Mouse (Mus musculus) ES-E14 (cell line): ENCODE measurements around the gene Map2k5. TPM values are rescaled to one million over a fixed set of nuclear protein-coding genes. Genes with fewer than 3 reads are reported as not detected.

Experiments
- DNase-seq: peaks from one replicate; pipeline ENCODE4 v3.0.0-alpha.2; 2013; ENCODE audit warnings: low read depth, low spot score
- H3K27ac ChIP-seq: 2 replicates; pipeline ENCODE4 v1.5.1; 2012; ENCODE audit warnings: low read depth, mild to moderate bottlenecking, low read length, moderate library complexity, mixed read lengths; ENCODE audit not compliant: poor library complexity, insufficient read depth, severe bottlenecking
- H3K36me3 ChIP-seq: 2 replicates; pipeline ENCODE4 v1.6.1; 2012; ENCODE audit warnings: mild to moderate bottlenecking, low read length, moderate library complexity, mixed read lengths; ENCODE audit not compliant: control insufficient read depth, poor library complexity, insufficient read depth, severe bottlenecking
- H3K4me1 ChIP-seq, 2 experiments: fragments of 150-350 bp in 1 of 2; sonication (generic) in 1 of 2; 2 replicates each; pipeline ENCODE4 v1.6.1; 2012; ENCODE audit warnings: low read length in 2 of 2, mild to moderate bottlenecking in 1 of 2, mixed read lengths in 1 of 2; ENCODE audit not compliant: control insufficient read depth in 2 of 2, insufficient read depth in 2 of 2, poor library complexity in 1 of 2
- H3K4me3 ChIP-seq, 2 experiments: fragments of 150-350 bp in 1 of 2; sonication (generic) in 1 of 2; 2 replicates each; pipeline ENCODE4 v1.5.1; 2012; ENCODE audit warnings: low read length in 2 of 2, low read depth in 1 of 2, mild to moderate bottlenecking in 1 of 2, mixed read lengths in 1 of 2; ENCODE audit not compliant: insufficient read depth in 1 of 2, poor library complexity in 1 of 2, severe bottlenecking in 1 of 2
- H3K9ac ChIP-seq: 2 replicates; pipeline ENCODE4 v1.6.1; 2012; ENCODE audit warnings: low read depth, mild to moderate bottlenecking, low read length, mixed read lengths; ENCODE audit not compliant: poor library complexity, insufficient read depth, severe bottlenecking
- H3K9me3 ChIP-seq: fragments of 150-350 bp; sonication (generic); 2 replicates; pipeline ENCODE4 v1.6.1; 2012; ENCODE audit warnings: low read depth, mild to moderate bottlenecking, low read length; ENCODE audit not compliant: control insufficient read depth, insufficient read depth
- CHD2 ChIP-seq: IDR thresholded peaks from 2 replicates; pipeline ENCODE4 v1.6.1; 2014; ENCODE audit warnings: mild to moderate bottlenecking, low read depth, low read length, inconsistent platforms
- HCFC1 ChIP-seq: IDR thresholded peaks from 2 replicates; pipeline ENCODE4 v1.6.1; 2012; ENCODE audit warnings: low read length, inconsistent platforms, borderline replicate concordance; ENCODE audit not compliant: insufficient read depth
- MAFK ChIP-seq: IDR thresholded peaks from 2 replicates; pipeline ENCODE4 v1.6.1; 2014; ENCODE audit warnings: mild to moderate bottlenecking, low read depth, low read length, inconsistent platforms; ENCODE audit not compliant: insufficient read depth
- ZC3H11A ChIP-seq: IDR thresholded peaks from 2 replicates; pipeline ENCODE4 v1.6.1; 2012; ENCODE audit warnings: low read depth, mild to moderate bottlenecking, inconsistent platforms, low read length, borderline replicate concordance
- ZNF384 ChIP-seq: IDR thresholded peaks from 2 replicates; pipeline ENCODE4 v1.6.1; 2012; ENCODE audit warnings: low read depth, low read length, inconsistent platforms
- in situ Hi-C, 2 experiments: fragments of 600-800 bp; cut with MboI; formaldehyde crosslinking; loops; one replicate each; pipeline ENCODE4 v1.15.1; 2025; ENCODE audit warnings: low sequenced_read_pairs in 2 of 2, inconsistent platforms in 1 of 2; ENCODE audit not compliant: unreplicated experiment in 2 of 2
- total RNA-seq: library from RNA; depleted of rRNA; stranded (reverse); fragments of 300-350 nt; gene quantifications from 2 replicates; pipeline ENCODE4 v1.2.3, GENCODE M21; 2012

Map2k5 gene
- total RNA-seq, 1 experiment, result 8.3 TPM

GRCm38 (mm10) chr9:63171951-63172350 lies 205.8 kb downstream of the Map2k5 start:
- Histone ChIP-seq H3K27ac (no peak overlapping the region), H3K4me3 (no peak overlapping the region), H3K4me1 (no peaks in the 10 kb centered on the region), H3K36me3 (no peaks in the 10 kb centered on the region), H3K9ac (no peak overlapping the region), H3K9me3 (no peaks in the 10 kb centered on the region)
- no peak for DNase-seq
- TF ChIP-seq ZNF384, result no peak
- TF ChIP-seq HCFC1, result no peak
- TF ChIP-seq ZC3H11A, result no peak
- no peak for TF ChIP-seq CHD2
- TF ChIP-seq MAFK, result no peak
- in situ Hi-C loops, result no loop called here

GRCm38 (mm10) chr9:63169127-63169526 lies 208.6 kb downstream of the Map2k5 start:
- Histone ChIP-seq H3K4me1 (no peaks in the 10 kb centered on the region; a peak in 1 of 4 replicates), H3K9ac (no peak overlapping the region), H3K36me3 (no peaks in the 10 kb centered on the region), H3K27ac (no peak overlapping the region), H3K9me3 (no peaks in the 10 kb centered on the region), H3K4me3 (no peak overlapping the region)
- DNase-seq, result no peak
- TF ChIP-seq ZNF384 (no peak), CHD2 (no peak), MAFK (no peak), HCFC1 (no peak), ZC3H11A (no peak)
- in situ Hi-C loops, result no loop called here

GRCm38 (mm10) chr9:63165070-63165469 lies 212.6 kb downstream of the Map2k5 start:
- Histone ChIP-seq H3K4me1 (peaks cover 0 to 4% of the 10 kb centered on the region in 2 experiments; a peak in 1 of 4 replicates), H3K9me3 (no peaks in the 10 kb centered on the region), H3K36me3 (no peaks in the 10 kb centered on the region), H3K9ac (no peak overlapping the region), H3K4me3 (no peak overlapping the region), H3K27ac (no peak overlapping the region)
- DNase-seq, result no peak
- in situ Hi-C loops, result no loop called here
- TF ChIP-seq ZC3H11A, result no peak
- no peak for TF ChIP-seq MAFK
- TF ChIP-seq ZNF384, result no peak
- TF ChIP-seq CHD2, result no peak
- no peak for TF ChIP-seq HCFC1

GRCm38 (mm10) chr9:63163756-63164155 lies 213.9 kb downstream of the Map2k5 start:
- no peak overlapping the region for H3K9ac ChIP-seq
- H3K9me3 ChIP-seq, result no peaks in the 10 kb centered on the region
- no peak overlapping the region for H3K4me3 ChIP-seq
- TF ChIP-seq MAFK (peak; percentile 30; the same call in 1 of the 2 replicates), ZC3H11A (no peak), ZNF384 (no peak)
- in situ Hi-C loops, result no loop called here
- no peaks in the 10 kb centered on the region for H3K36me3 ChIP-seq
- H3K4me1 ChIP-seq, result peaks cover 0 to 4% of the 10 kb centered on the region in 2 experiments; a peak in 1 of 4 replicates
- no peak for DNase-seq
- no peak overlapping the region for H3K27ac ChIP-seq

GRCm38 (mm10) chr9:63151949-63152348 lies 225.8 kb downstream of the Map2k5 start:
- TF ChIP-seq CHD2 (no peak), MAFK (no peak), ZNF384 (no peak), ZC3H11A (no peak), HCFC1 (no peak)
- H3K27ac ChIP-seq, result no peak overlapping the region
- no peak overlapping the region for H3K4me3 ChIP-seq
- no peaks in the 10 kb centered on the region for H3K36me3 ChIP-seq
- DNase-seq, result no peak
- H3K9ac ChIP-seq, result no peak overlapping the region
- in situ Hi-C loops, result no loop called here
- H3K4me1 ChIP-seq, result no peaks in the 10 kb centered on the region
- H3K9me3 ChIP-seq, result no peaks in the 10 kb centered on the region
